Mouse (Mus musculus): Measurements from ENCODE around the gene Kcnc3. TPM values are rescaled to one million over a fixed set of nuclear protein-coding genes. Genes with fewer than 3 reads are reported as not detected.

The Kcnc3 gene
- polyA plus RNA-seq, 1 experiment = 3.9 TPM

- Histone ChIP-seq H3K27ac (ENCODE audit: control insufficient read depth, insufficient read depth, low read depth, low read length, poor library complexity) (no peak overlapping the region), H3K4me1 (ENCODE audit: control insufficient read depth, insufficient read depth, low read length) (no peaks in the 10 kb centered on the region), H3K4me3 (replicated peaks; ENCODE audit: control insufficient read depth, low read depth, low read length) (no peak overlapping the region)
- TF ChIP-seq CTCF (IDR thresholded peaks at IDR 0.05; ENCODE audit: control insufficient read depth, insufficient read depth, low read length) (no peak), POLR2A (IDR thresholded peaks at IDR 0.05; ENCODE audit: borderline replicate concordance, control insufficient read depth, low read depth, low read length) (no peak)
- WGBS = 12% methylated on average over 19 of the region's 19 CpGs
These were observed 11.2 kb downstream of the Kcnc3 start for GRCm38 (mm10) chr7:44601646-44602045.

- 17% methylated on average over 11 of the region's 11 CpGs for WGBS
These were observed 12.0 kb downstream of the Kcnc3 start for GRCm38 (mm10) chr7:44602443-44602842.

GRCm38 (mm10) chr7:44603186-44603855 is 12.9 kb downstream of the Kcnc3 start:
- 4% methylated on average over 20 of the region's 20 CpGs for whole genome bisulfite sequencing
- H3K4me1 ChIP-seq (ENCODE audit: control insufficient read depth, insufficient read depth, low read length) = no peaks in the 10 kb centered on the region
- no peak overlapping the region for H3K27ac ChIP-seq (ENCODE audit: control insufficient read depth, insufficient read depth, low read depth, low read length, poor library complexity)
- TF ChIP-seq POLR2A (IDR thresholded peaks at IDR 0.05; ENCODE audit: borderline replicate concordance, control insufficient read depth, low read depth, low read length) (no peak), CTCF (IDR thresholded peaks at IDR 0.05; ENCODE audit: control insufficient read depth, insufficient read depth, low read length) (no peak)
- no peak overlapping the region for H3K4me3 ChIP-seq (replicated peaks; ENCODE audit: control insufficient read depth, low read depth, low read length)

More at GRCm38 (mm10) chr7:44602443-44602842, 12.0 kb downstream of the Kcnc3 start:
- no peak overlapping the region for H3K4me3 ChIP-seq (replicated peaks; ENCODE audit: control insufficient read depth, low read depth, low read length)
- no peaks in the 10 kb centered on the region for H3K4me1 ChIP-seq (ENCODE audit: control insufficient read depth, insufficient read depth, low read length)
- TF ChIP-seq CTCF (IDR thresholded peaks at IDR 0.05; ENCODE audit: control insufficient read depth, insufficient read depth, low read length) = no peak
- no peak for TF ChIP-seq POLR2A (IDR thresholded peaks at IDR 0.05; ENCODE audit: borderline replicate concordance, control insufficient read depth, low read depth, low read length)
- H3K27ac ChIP-seq (ENCODE audit: control insufficient read depth, insufficient read depth, low read depth, low read length, poor library complexity) = no peak overlapping the region

- Histone ChIP-seq H3K4me1 (ENCODE audit: control insufficient read depth, insufficient read depth, low read length) (no peaks in the 10 kb centered on the region), H3K4me3 (replicated peaks; ENCODE audit: control insufficient read depth, low read depth, low read length) (no peak overlapping the region), H3K27ac (ENCODE audit: control insufficient read depth, insufficient read depth, low read depth, low read length, poor library complexity) (no peak overlapping the region)
- no peak for TF ChIP-seq POLR2A (IDR thresholded peaks at IDR 0.05; ENCODE audit: borderline replicate concordance, control insufficient read depth, low read depth, low read length)
- TF ChIP-seq CTCF (IDR thresholded peaks at IDR 0.05; ENCODE audit: control insufficient read depth, insufficient read depth, low read length) = no peak
- 7% methylated on average over 25 of the region's 25 CpGs for WGBS
These were observed 13.7 kb downstream of the Kcnc3 start for GRCm38 (mm10) chr7:44604139-44604606.

GRCm38 (mm10) chr7:44604619-44605018 is 14.2 kb downstream of the Kcnc3 start:
- no peak overlapping the region for H3K4me3 ChIP-seq (replicated peaks; ENCODE audit: control insufficient read depth, low read depth, low read length)
- 5% methylated on average over 8 of the region's 8 CpGs for WGBS
- TF ChIP-seq CTCF (IDR thresholded peaks at IDR 0.05; ENCODE audit: control insufficient read depth, insufficient read depth, low read length) (no peak), POLR2A (IDR thresholded peaks at IDR 0.05; ENCODE audit: borderline replicate concordance, control insufficient read depth, low read depth, low read length) (no peak)
- no peaks in the 10 kb centered on the region for H3K4me1 ChIP-seq (ENCODE audit: control insufficient read depth, insufficient read depth, low read length)
- no peak overlapping the region for H3K27ac ChIP-seq (ENCODE audit: control insufficient read depth, insufficient read depth, low read depth, low read length, poor library complexity)

GRCm38 (mm10) chr7:44605436-44605835 is 15.0 kb downstream of the Kcnc3 start:
- no peak overlapping the region for H3K4me3 ChIP-seq (replicated peaks; ENCODE audit: control insufficient read depth, low read depth, low read length)
- 36% methylated on average over 7 of the region's 7 CpGs for WGBS
- no peak overlapping the region for H3K27ac ChIP-seq (ENCODE audit: control insufficient read depth, insufficient read depth, low read depth, low read length, poor library complexity)
- H3K4me1 ChIP-seq (ENCODE audit: control insufficient read depth, insufficient read depth, low read length) = no peaks in the 10 kb centered on the region
- TF ChIP-seq CTCF (IDR thresholded peaks at IDR 0.05; ENCODE audit: control insufficient read depth, insufficient read depth, low read length) (no peak), POLR2A (IDR thresholded peaks at IDR 0.05; ENCODE audit: borderline replicate concordance, control insufficient read depth, low read depth, low read length) (no peak)

- no peak overlapping the region for H3K27ac ChIP-seq (ENCODE audit: control insufficient read depth, insufficient read depth, low read depth, low read length, poor library complexity)
- TF ChIP-seq CTCF (IDR thresholded peaks at IDR 0.05; ENCODE audit: control insufficient read depth, insufficient read depth, low read length) (no peak), POLR2A (IDR thresholded peaks at IDR 0.05; ENCODE audit: borderline replicate concordance, control insufficient read depth, low read depth, low read length) (no peak)
- 10% methylated on average over 29 of the region's 29 CpGs for WGBS
- no peaks in the 10 kb centered on the region for H3K4me1 ChIP-seq (ENCODE audit: control insufficient read depth, insufficient read depth, low read length)
- no peak overlapping the region for H3K4me3 ChIP-seq (replicated peaks; ENCODE audit: control insufficient read depth, low read depth, low read length)
These were observed 15.9 kb downstream of the Kcnc3 start for GRCm38 (mm10) chr7:44606171-44606901.

- H3K4me1 ChIP-seq (ENCODE audit: control insufficient read depth, insufficient read depth, low read length) = no peaks in the 10 kb centered on the region
- WGBS = 63% methylated on average over 7 of the region's 7 CpGs
- H3K4me3 ChIP-seq (replicated peaks; ENCODE audit: control insufficient read depth, low read depth, low read length) = no peak overlapping the region
- no peak for TF ChIP-seq POLR2A (IDR thresholded peaks at IDR 0.05; ENCODE audit: borderline replicate concordance, control insufficient read depth, low read depth, low read length)
- TF ChIP-seq CTCF (IDR thresholded peaks at IDR 0.05; ENCODE audit: control insufficient read depth, insufficient read depth, low read length) = no peak
- H3K27ac ChIP-seq (ENCODE audit: control insufficient read depth, insufficient read depth, low read depth, low read length, poor library complexity) = no peak overlapping the region
These were observed 21.7 kb downstream of the Kcnc3 start for GRCm38 (mm10) chr7:44612192-44612591.
